Mouse (Mus musculus): ENCODE results near the gene Cryaa.
"Not testable (repeated sequence)": the region's sequence is repeated elsewhere in the genome, so short reads cannot be mapped to it uniquely, and the experiment has no call there.

Cryaa gene

DNA sequence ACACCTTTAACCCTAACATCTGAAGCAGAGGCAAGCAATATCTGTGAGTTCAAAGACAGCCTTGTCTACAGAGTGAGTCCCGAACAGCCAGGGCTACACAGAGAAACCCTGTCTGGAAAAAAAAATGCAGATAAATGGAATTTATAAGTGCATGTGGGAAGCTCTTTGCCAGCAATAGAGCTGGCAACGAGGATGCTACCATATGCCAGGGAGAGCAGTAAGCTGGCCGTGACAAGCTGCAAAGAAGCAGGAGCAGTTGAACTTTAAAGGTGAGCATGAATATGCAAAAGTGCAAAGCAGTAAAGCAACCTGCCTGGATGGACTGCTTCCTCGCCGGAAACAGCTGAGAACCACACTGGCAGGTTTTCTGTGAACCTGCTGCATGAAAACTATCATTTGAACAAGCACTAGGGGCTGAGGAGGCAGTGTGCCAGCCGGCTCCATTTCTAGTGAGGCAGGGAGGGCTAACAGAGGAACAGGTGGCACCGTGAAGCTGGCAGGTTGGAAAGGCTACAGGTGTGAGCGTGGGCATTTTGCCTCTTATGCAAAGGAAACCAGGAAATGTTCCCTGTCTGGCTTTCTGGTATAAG lies 16.9 kb upstream of the Cryaa start:
- no peak for DNase-seq

DNA sequence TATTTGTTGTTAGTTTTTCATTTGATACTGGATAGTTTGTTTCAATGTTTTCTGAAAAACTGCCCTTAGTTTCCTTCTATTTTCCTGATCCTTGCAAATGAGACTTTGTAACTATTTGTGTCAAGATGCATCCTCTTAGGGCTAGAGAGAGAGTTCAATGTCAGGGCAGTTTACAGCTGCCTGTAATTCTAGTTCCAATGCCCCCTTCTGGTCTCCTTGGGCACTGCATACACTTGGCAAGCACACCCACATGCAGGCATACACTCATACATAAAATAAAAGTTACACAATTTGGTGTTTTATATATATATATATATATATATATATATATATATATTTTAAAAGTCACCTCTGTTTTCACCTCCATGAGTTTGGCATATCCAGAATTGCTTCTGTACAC lies 14.8 kb upstream of the Cryaa start:
- DNase-seq: no peak

- DNase-seq: peak; percentile 94
Observed at GRCm38 (mm10) chr17:31664760-31665159, 12.8 kb upstream of the Cryaa start.

GRCm38 (mm10) chr17:31668306-31668705 lies 9.3 kb upstream of the Cryaa start:
- DNase-seq: no peak

DNA sequence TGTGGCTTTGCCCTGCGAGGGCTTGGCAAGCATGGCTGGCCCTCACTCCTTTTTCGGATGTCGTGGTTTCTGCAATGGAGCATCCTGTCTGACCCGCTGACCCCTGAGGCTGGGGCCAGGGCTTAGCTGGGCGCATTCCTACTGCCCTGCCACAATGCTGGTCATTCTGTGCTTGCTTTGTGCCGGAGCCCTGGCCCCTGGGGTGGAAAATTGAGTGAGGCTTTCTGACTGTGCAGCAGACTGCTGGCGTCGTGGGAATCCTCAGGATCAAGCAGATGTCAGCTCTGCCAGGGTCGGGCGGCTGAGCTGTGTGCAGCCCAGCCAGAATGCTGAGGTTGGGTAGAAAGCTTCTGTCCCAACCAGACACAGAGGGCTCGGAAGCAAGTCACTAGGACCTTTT lies 7.4 kb upstream of the Cryaa start:
- DNase-seq: no peak

GRCm38 (mm10) chr17:31671698-31672097 lies 5.9 kb upstream of the Cryaa start:
- DNase-seq: no peak

- DNase-seq: no peak
Observed at GRCm38 (mm10) chr17:31672279-31672678, 5.3 kb upstream of the Cryaa start.

- no peak for DNase-seq
Observed at GRCm38 (mm10) chr17:31674426-31674825, 3.2 kb upstream of the Cryaa start.

DNA sequence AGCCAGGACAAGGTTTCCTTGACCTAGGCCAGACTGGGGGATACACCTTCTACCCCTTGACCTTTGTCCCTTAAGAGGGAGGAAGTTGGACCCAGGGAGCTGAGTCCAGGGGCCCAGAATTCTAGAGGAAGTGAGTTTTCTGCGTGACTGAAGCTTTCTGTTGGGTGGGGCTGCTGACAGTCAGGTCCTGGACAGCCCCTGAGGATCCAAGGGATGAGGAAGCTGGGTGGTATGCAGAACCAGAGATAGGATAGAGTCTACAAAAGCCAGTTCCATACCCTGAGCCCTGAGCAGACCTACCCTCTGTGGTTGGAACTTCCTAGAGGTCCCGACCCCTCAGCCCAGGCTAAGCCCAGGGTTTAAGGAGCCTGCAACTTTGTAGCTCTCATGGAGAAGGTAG lies 2.8 kb downstream of the Cryaa start:
- DNase-seq: no peak

GRCm38 (mm10) chr17:31685514-31686224 lies 8.1 kb downstream of the Cryaa start:
- peak; percentile 98 for DNase-seq

DNA sequence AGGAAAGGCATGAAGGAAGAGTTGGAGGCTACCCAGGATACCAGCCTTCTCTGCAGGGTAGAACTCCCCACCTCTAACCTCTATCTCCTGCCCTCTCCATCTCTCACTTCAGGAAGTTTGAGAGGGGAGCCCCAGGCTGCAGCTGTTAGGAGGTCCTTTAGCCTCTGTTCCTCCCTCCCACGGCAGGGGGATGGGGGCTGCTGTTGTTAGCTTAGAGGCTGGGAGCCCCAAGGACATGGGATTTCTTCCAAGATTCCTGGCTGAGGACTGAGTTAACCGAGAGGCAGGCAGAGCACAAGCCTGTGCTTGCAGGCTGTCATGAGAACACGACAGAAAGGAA lies 8.6 kb downstream of the Cryaa start:
- peak; percentile 93 for DNase-seq

GRCm38 (mm10) chr17:31688112-31688511 lies 10.5 kb downstream of the Cryaa start:
- peak; percentile 95 for DNase-seq

- no peak for DNase-seq
Observed at GRCm38 (mm10) chr17:31689606-31690005, 12.0 kb downstream of the Cryaa start.

- no peak for DNase-seq
Observed at GRCm38 (mm10) chr17:31692918-31693317, 15.3 kb downstream of the Cryaa start.

DNA sequence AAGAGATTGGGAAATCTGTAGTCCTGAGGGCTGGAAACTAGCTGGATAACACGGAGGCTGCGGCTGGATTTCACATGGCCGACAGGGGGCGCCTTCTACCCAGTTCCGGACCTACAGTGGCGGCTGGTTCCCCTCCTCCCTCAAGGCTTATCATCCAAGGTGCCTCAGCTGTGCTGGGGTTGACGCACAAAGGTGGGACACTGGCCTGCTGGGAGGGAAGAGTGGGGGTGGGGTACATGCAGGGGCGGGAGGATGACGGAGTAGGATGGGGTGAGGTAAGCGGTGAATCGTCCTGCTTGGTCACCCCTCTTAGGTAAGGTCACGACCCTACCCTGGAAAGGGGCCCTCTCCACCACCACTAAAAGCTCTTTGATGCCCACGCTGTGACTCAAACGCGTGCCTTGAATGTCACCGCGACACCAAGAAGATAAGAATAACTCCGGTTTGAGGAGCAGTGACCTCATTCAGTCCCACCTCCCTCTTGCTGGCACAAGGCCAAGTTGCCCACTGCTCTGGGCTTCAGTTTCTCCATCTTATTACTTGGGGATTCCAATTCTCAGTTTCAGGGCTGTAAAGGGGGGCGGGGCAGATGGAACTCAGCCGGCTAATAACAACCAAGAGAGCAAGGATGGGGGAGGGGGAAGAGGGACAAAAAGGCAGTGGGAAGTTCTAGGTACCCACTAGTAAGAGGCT lies 15.9 kb downstream of the Cryaa start:
- DNase-seq: peak; percentile 96

GRCm38 (mm10) chr17:31694023-31694376 lies 16.4 kb downstream of the Cryaa start:
- DNase-seq: no peak

GRCm38 (mm10) chr17:31694949-31695348 lies 17.3 kb downstream of the Cryaa start:
- no peak for DNase-seq

DNA sequence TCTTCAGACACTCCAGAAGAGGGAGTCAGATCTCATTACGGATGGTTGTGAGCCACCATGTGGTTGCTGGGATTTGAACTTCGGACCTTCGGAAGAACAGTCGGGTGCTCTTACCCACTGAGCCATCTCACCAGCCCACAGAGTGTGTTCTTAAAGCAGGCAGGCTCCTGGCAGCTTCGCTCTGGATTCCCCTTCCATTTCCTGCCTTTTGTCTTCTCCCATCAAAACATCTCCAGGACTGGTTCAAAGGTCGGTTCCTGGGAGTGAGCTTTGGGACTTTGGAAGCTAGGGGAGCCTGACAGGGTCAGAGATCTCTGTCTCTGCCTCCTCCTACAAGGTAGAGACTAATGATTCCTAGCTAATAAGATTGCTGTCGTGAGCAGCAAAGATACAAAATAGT lies 17.7 kb downstream of the Cryaa start:
- not testable (repeated sequence) for DNase-seq

DNA sequence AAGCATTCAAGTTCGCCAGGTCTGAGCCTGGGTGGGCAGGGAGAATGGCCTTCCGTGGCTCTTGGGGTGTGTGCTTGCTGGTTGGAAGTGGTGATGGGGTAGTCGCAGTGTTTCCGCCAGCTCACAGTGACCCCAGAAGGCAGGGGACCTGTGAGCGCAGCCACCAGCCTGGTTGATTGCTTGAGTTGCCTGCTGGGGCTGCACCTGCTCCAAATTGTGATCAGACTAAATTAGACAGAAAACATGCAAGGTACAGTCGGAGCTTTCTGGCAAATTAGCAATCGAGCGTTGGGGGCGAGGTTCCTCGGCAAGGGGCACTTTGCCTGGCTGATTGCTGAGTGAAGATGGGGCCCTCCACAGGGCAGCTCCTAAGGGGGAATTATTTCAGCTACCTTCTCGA lies 20.7 kb downstream of the Cryaa start:
- peak; percentile 79 for DNase-seq

- peak; percentile 98 for DNase-seq
Observed at GRCm38 (mm10) chr17:31703276-31703980, 25.8 kb downstream of the Cryaa start.

- DNase-seq: peak; percentile 93
Observed at GRCm38 (mm10) chr17:31705271-31706020, 27.8 kb downstream of the Cryaa start.

GRCm38 (mm10) chr17:31709121-31709741 lies 31.6 kb downstream of the Cryaa start:
- no peak for DNase-seq

DNA sequence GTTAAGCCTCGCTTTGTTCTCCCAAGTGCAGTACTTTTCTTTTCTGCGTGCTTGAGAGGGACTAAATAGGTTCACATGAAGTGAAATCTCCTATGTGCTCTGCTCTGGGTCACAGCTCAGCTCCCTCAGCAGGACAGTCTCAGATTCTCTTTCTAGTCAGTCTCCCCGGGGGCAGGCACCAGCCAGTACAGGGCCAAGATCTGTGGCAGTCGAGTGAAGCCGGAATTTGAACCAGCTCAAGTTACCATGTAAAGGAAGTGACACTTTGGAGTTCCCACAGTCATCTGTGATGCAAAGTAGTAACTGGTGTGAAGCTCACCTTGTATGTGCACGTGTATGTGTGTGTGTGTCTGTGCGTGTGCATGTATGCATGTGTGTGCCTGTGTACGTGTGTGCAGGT lies 32.8 kb downstream of the Cryaa start:
- no peak for DNase-seq

Data from heart, adult 11 months (tissue).